Mouse (Mus musculus) naive thymus-derived CD4-positive, alpha-beta T cell, adult 2 months (primary cell): ENCODE data around the gene Dnttip1.

ENCODE experiments used
- DNase-seq: peaks from one replicate; pipeline ENCODE4 v3.0.0-alpha.2; 2011; ENCODE audit warnings: low read depth

The Dnttip1 gene

GRCm38 (mm10) chr2:164754105-164754504 is 8.3 kb downstream of the Dnttip1 start:
- DNase-seq = no peak

DNA sequence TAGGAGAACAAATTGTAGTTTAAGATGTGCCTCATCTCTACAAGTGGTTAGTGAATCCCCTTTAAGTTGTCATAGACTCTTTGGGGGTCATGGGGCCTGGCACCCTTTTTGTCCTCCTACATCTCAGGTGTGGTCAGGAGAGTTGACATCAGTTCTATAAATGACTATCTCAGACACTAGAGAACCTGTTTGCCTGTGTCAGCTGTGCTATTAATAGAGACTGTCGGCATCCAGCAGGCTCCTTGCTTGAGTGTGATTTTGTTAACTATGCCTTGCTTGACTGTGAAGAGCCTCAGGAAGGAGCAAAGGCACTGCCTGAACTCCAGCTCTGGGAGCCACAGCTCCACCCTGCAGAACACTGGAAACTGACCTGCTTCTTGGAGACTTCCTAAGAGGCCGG is 9.0 kb downstream of the Dnttip1 start:
- DNase-seq = no peak

GRCm38 (mm10) chr2:164757841-164758240 is 12.1 kb downstream of the Dnttip1 start:
- no peak for DNase-seq

DNA sequence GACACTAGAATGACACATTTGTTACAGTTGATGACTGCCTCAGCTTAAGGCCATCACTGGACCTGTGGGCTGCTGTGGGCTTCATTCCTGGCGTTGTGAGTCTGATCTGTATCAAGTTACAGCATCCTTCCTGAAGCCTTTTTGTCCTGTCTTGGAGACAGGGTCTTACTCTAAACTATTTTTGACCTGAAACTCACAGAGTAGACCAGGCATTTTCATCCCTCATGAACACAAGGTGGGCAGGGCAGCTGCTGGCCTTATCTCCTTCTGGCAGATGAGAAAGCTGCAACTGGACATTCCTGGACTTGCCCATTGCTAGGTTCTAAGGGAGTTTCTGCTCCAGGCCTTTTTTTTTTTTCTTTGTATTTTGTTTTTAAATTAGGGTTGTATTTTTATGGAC is 12.9 kb downstream of the Dnttip1 start:
- DNase-seq = no peak

DNA sequence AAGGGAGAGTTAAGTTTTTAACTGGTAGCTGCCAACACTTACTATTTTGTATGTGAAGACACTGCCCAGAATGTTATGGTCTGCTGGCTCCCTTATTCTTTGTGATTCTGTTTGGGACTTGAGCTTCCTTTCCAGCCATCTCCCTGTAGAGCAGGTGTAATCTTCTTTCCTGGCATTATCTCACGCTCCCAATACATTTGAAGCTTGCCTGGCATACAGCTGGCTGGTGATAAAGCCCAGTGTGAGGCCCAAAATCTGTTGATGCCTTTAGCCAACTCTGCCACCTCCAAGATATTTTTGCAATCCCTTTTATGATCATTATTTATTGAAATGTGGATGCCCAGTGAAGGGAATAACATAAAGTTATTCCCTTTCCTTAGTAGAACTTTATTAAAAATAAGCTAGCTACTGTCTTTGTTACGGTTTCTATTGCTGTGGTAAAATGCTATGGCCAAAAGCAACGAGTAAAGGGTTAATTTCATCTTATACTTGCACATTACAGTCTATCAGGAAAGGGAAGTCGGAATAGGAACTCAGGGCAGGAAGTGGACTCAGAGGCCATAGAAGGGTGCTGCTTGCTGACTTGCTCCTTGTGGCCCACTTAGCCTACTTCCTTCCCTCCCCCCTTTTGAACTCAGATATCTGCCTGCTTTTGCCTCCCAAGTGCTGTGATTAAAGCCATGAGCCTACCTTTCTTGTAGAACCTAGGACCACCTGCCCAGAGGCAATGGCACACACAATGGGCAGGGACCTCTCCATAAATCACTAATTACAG is 14.5 kb downstream of the Dnttip1 start:
- no peak for DNase-seq

GRCm38 (mm10) chr2:164761502-164761901 is 15.7 kb downstream of the Dnttip1 start:
- no peak for DNase-seq

DNA sequence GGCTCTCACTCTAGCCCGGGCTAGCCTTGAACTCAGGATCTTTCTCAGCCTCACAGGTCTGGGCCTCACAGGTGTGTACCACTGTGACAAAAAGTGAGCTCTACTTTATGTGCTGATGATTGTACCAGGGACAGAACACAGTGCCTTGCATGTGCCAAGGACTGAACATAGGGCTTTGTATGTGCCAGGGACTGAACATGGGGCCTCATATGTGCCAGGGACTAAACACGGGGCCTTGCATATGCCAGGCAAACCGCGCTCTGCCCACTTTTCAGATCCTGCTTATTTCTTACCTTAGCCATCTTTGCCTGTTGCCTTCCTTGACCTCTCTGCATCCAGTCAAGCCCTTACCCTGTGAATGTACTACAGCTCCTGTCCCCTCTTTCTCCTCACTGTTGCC is 16.2 kb downstream of the Dnttip1 start:
- DNase-seq = no peak

- DNase-seq = no peak
Measured at GRCm38 (mm10) chr2:164762593-164762992, 16.8 kb downstream of the Dnttip1 start.

- DNase-seq = no peak
Measured at GRCm38 (mm10) chr2:164765841-164766240, 20.1 kb downstream of the Dnttip1 start.

GRCm38 (mm10) chr2:164767812-164768540 is 22.2 kb downstream of the Dnttip1 start:
- no peak for DNase-seq

DNA sequence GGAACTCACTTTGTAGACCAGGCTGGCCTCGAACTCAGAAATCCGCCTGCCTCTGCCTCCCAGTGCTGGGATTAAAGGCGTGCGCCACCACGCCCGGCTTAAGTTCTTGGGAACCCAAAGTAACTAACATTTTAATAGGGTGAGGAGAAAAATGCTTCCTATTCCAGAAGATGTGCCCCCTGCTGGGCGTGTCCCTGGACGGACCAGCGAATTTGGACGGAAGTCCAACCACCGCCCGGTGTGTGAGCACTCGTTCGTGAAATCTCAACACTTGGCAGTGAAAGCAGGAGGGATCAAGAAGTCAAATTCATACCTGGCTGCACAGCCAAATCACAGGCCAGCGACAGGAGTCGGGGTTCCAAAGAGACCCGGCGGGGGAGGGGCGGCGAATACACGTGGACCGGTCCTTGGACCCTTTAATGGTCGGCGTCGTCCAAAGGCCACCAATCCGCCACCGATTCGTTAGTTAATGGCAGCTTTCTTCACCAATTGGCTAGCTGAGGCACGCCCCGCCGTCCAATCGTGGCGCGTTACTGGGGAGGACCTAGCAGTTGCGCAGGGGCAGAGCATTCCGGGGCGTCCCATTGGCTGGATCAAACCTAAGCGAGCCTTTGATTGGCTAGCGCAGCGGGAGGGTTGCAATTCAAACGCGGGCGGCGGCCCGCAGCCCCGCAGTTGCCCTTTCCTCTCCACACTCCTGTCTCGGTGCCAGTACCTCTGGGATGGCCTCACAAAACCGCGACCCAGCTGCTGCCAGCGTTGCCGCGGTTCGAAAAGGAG is 23.7 kb downstream of the Dnttip1 start, which contains the start of gene Ube2c:
Gene Ube2c, plus strand, starts transcription at position 641 of the 780 bp plus-strand sequence.
- peak; percentile 97 for DNase-seq

DNA sequence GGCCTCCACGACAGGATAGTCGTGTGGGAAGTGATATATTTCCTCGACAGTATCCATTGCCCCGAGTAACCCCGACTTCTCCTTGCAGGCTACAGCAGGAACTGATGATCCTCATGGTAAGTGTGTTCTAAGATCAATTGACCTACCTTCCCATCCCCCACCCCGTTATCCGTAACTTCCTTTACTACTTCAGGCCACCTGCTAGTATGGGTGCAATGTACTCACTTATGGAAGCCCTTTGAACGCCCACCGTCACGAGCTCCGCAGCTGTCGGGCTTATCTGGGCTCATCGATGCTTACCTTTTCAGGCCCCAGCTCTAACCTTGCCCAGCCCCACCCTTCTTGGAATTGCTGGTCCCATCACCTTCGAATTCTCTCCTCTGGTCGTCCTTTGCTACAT is 24.5 kb downstream of the Dnttip1 start:
- DNase-seq = peak; percentile 46

GRCm38 (mm10) chr2:164771123-164771522 is 25.3 kb downstream of the Dnttip1 start:
- no peak for DNase-seq

GRCm38 (mm10) chr2:164773229-164773988 is 27.6 kb downstream of the Dnttip1 start:
- DNase-seq = no peak

GRCm38 (mm10) chr2:164773989-164774364 is 28.2 kb downstream of the Dnttip1 start:
- no peak for DNase-seq

DNA sequence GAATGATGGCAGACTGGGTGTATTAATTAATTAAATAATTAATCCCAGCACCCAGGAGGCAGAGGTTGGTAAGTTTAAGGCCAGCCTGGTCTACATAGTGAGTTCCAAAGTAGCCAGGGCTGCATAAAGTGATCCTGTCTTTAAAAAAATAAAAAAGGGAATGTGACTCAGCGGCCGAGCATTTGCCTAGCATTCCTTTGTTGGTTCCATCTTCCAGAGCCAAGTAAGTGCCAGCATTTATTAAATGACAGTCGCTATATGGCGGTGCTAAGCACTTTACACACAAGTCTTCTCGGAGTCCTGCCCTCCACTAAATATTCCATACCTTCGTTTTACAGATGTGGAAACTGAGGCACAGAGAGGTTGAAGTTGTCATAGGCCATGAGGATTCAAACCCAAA is 30.3 kb downstream of the Dnttip1 start:
- DNase-seq = no peak

DNA sequence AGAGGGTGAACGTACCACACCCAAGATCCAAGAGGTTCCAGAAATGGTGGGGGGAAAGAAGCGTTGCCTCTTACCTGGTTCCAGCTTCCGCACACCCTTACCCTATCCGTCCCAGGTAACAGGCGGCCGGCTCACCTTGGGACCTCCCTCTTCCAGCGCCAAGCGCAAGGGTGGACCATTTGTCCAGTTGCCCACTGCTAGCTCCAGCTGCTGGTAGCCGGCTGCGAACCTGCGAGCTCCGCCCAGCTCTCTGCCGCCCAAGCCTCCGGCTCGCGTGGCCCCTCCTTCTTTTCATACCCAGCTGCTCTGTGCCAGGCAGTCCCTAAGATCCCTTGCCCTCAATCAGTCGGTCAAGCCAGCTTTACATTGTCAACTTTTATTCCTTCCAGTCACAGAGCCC is 31.0 kb downstream of the Dnttip1 start:
- no peak for DNase-seq

DNA sequence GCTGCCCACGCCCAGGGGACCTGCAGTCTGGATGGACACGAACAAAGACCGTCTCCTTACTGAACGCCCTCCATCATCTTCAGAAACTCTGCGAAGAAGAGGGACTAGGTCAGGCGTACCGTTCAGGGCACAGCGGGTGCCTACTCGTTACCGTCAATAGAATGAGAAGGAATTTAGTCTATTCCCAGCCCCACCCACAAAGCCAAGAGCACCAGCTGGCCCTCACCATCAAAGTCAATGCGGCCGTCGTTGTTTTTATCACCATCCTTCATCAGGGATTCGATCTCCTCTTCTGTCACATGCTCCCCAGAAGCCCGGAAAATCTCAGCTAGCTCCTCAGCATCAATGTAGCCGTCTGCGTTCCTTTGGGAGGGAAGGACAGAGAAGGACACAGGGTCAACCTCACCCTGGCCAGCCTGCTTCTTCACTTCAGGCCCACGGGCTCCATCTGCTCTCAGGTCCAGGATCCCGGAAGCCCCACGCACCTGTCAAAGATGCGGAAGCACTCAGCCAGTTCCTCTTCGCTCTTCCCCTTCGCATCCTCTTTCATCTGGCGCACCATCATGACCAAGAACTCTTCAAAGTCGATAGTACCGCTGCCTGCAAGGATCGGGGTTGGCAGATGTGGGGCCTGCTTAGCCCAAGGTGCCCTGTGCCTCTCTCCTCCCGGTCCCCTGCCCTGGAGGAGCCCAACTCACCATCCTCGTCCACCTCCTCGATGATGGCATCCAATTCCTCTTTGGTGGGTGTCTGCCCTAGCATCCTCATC is 31.6 kb downstream of the Dnttip1 start:
- no peak for DNase-seq

DNA sequence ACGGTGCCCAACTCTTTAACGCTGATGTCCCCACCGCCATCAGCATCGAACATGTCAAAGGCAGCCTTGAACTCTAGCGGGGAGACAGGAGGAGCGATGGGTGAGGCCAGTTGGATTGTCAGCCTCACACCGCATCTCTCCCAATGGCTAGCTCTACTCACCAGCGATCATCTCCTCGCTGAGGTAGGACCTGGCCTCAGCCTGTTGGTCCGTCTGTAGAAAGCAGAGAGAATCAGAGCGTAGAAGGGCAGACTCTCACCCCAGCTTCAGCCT is 32.2 kb downstream of the Dnttip1 start:
- no peak for DNase-seq

DNA sequence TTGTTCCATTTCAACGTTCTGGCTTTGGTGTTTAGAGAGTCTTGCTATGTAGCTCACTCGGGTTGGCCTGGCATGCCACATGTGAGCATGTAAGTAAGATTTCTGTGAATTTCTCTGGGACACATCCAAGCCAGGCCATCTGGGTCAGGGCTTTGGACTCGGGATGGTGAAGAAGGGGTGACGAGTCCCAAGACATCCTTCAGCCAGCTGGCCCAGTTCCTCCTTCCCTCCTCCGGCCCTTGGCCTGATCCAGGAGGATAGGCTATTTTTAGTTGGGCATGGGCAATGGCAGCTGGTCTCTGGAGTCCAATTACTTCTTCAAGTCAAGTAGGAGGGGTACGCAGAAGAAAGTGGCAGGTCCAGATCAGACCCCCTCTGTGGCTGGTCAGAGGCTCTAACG is 33.0 kb downstream of the Dnttip1 start:
- DNase-seq = no peak

- no peak for DNase-seq
Measured at GRCm38 (mm10) chr2:164779481-164780086, 33.8 kb downstream of the Dnttip1 start, which contains the start of gene Tnnc2. Gene Tnnc2 (minus strand): TSS chr2:164779967.
